Mouse (Mus musculus): ENCODE measurements around the gene Ryr2. TPM values are rescaled to one million over a fixed set of nuclear protein-coding genes. Genes with fewer than 3 reads are reported as not detected.

The Ryr2 gene
- polyA plus RNA-seq, 1 experiment from 2014 or later, result 0.16 TPM

DNA sequence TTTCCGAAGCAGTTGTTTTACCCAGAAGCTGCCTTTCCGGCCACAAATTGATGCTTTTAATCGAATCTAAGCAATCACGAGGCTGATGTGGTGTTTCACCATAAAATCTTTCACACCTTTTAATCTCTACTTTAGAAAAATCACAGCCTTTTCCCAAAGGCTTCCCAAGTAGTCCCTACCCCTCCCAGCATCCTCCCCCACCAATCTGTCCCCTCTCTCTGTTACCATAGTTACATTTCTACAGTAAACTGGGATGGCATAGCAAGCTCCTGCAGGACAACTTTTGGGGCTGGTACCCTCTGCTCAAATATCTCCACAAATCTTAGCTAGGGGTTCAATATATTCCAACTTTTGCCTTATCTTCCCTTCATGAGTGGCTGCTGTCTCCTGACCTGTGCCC, 342.8 kb downstream of the Ryr2 start:
- H3K27me3 ChIP-seq (ENCODE audit: insufficient read depth, low read length), result no peaks in the 10 kb centered on the region
- no peak overlapping the region for H3K4me3 ChIP-seq (ENCODE audit: low read depth, low read length)
- 70% methylated on average over 4 of the region's 4 CpGs for WGBS (ENCODE audit: insufficient replicate concordance)
- ATAC-seq (no peak), DNase-seq (no peak)
- no peak for TF ChIP-seq EP300 (IDR thresholded peaks at IDR 0.05; ENCODE audit: low read depth)
- TF ChIP-seq CTCF (IDR thresholded peaks at IDR 0.05; ENCODE audit: low read depth), result no peak
- H3K4me2 ChIP-seq (ENCODE audit: low read depth, low read length), result no peak overlapping the region
- H3K27ac ChIP-seq (ENCODE audit: low read depth), result no peak overlapping the region
- no peaks in the 10 kb centered on the region for H3K36me3 ChIP-seq (replicated peaks; ENCODE audit: insufficient read depth, low read length)
- H3K9ac ChIP-seq (replicated peaks), result no peak overlapping the region
- no peaks in the 10 kb centered on the region for H3K9me3 ChIP-seq (ENCODE audit: low read length)
- no peaks in the 10 kb centered on the region for H3K4me1 ChIP-seq (ENCODE audit: insufficient read depth)

DNA sequence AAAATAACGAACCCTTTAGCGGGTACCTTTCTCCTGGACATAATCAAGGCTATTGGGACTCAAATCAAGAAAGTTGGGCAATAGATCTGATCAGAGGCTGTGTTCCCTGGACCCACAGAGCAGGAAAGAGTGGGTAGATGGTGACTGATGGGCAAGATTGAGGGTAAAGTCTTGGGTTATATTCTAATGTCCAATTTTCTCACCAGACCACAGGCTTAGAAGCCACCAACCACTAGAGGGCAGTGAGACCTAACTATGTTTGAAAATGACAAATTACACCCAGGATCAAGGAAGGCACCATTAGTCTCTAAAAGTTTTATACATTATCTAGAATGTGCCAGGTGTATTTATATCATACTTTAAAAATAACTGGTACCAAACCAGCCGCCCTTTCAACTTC, 343.6 kb downstream of the Ryr2 start:
- Histone ChIP-seq H3K36me3 (replicated peaks; ENCODE audit: insufficient read depth, low read length) (no peaks in the 10 kb centered on the region), H3K27me3 (ENCODE audit: insufficient read depth, low read length) (no peaks in the 10 kb centered on the region), H3K4me1 (ENCODE audit: insufficient read depth) (no peaks in the 10 kb centered on the region), H3K27ac (ENCODE audit: low read depth) (no peak overlapping the region), H3K9me3 (ENCODE audit: low read length) (no peaks in the 10 kb centered on the region), H3K4me2 (ENCODE audit: low read depth, low read length) (no peak overlapping the region), H3K4me3 (ENCODE audit: low read depth, low read length) (no peak overlapping the region), H3K9ac (replicated peaks) (no peak overlapping the region)
- DNase-seq (no peak), ATAC-seq (no peak)
- TF ChIP-seq CTCF (IDR thresholded peaks at IDR 0.05; ENCODE audit: low read depth) (peak; percentile 69), EP300 (IDR thresholded peaks at IDR 0.05; ENCODE audit: low read depth) (no peak)
- WGBS (ENCODE audit: insufficient replicate concordance), result 74% methylated on average over 3 of the region's 3 CpGs

DNA sequence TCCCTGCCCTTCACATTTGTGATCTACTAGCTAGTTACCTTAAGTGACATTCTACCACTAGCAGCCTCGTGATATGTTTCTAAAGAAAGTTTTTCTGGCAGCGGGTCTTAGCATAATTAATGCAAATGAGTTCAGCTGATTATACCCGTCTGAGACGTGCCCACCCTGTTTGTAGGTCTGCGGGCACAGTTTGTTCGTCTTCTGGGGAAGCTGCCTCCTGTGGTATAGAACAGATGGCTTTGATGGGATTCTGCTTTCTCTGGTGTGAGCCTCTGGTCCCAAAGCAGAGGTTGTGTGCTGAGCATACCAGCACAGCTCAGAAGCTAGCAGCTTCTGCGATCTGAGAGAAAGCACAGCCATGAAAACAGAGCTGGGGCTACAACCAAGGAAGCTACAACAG, 348.9 kb downstream of the Ryr2 start:
- H3K9me3 ChIP-seq (ENCODE audit: low read length), result no peaks in the 10 kb centered on the region
- H3K27ac ChIP-seq (ENCODE audit: low read depth), result no peak overlapping the region
- no peaks in the 10 kb centered on the region for H3K36me3 ChIP-seq (replicated peaks; ENCODE audit: insufficient read depth, low read length)
- ATAC-seq (no peak), DNase-seq (no peak)
- no peaks in the 10 kb centered on the region for H3K27me3 ChIP-seq (ENCODE audit: insufficient read depth, low read length)
- no peaks in the 10 kb centered on the region for H3K4me1 ChIP-seq (ENCODE audit: insufficient read depth)
- H3K9ac ChIP-seq (replicated peaks), result no peak overlapping the region
- no peak overlapping the region for H3K4me3 ChIP-seq (ENCODE audit: low read depth, low read length)
- WGBS (ENCODE audit: insufficient replicate concordance), result 58% methylated on average over 7 of the region's 7 CpGs
- no peak overlapping the region for H3K4me2 ChIP-seq (ENCODE audit: low read depth, low read length)
- TF ChIP-seq CTCF (IDR thresholded peaks at IDR 0.05; ENCODE audit: low read depth) (no peak), EP300 (IDR thresholded peaks at IDR 0.05; ENCODE audit: low read depth) (no peak)

DNA sequence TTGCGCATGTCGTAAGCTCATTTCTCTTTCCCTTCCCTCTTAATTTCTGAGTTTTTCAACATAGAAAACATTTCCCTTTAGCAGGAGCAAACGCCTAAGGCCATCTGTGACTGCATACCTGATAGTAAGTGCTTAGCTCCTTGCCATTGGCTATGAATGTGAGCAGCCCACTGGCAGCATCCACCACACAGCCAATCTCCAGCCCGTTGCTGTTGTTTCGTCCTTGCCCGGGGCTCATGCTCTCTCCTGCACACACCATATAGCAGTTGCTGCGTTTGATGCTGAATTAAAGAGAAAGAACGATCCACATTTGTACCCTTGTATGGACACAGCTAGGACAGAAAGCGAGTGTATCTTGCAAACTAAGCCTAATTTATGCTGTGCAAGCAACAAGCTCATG, 361.3 kb downstream of the Ryr2 start:
- no peaks in the 10 kb centered on the region for H3K36me3 ChIP-seq (replicated peaks; ENCODE audit: insufficient read depth, low read length)

DNA sequence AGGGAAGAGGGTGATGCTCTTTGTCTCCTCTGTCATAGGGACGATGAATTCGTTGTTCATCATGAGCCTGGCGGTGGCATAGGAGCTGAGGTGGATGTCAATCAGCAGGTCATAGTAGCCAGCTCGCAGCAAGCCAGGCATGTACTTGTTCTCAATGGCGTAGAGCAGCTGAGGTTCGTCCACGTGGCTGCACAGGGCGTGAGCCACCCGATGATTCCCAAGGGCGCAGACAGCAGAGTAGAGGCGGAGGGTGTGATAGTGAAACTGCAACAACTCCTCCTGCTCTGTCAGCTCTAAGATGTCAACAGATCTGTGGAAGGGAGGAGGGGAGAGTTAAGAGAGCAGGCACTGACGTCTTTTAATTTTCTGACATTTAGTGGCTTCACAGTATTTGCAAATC, 368.5 kb downstream of the Ryr2 start:
- Histone ChIP-seq H3K4me1 (ENCODE audit: insufficient read depth) (no peaks in the 10 kb centered on the region), H3K4me3 (ENCODE audit: low read depth, low read length) (no peak overlapping the region), H3K4me2 (ENCODE audit: low read depth, low read length) (no peak overlapping the region), H3K27me3 (ENCODE audit: insufficient read depth, low read length) (no peaks in the 10 kb centered on the region), H3K9ac (replicated peaks) (no peak overlapping the region), H3K27ac (ENCODE audit: low read depth) (no peak overlapping the region), H3K36me3 (replicated peaks; ENCODE audit: insufficient read depth, low read length) (no peaks in the 10 kb centered on the region), H3K9me3 (ENCODE audit: low read length) (no peaks in the 10 kb centered on the region)
- ATAC-seq, result no peak
- peak; percentile 15 for DNase-seq
- WGBS (ENCODE audit: insufficient replicate concordance), result 82% methylated on average over 12 of the region's 12 CpGs
- no peak for TF ChIP-seq EP300 (IDR thresholded peaks at IDR 0.05; ENCODE audit: low read depth)
- TF ChIP-seq CTCF (IDR thresholded peaks at IDR 0.05; ENCODE audit: low read depth), result no peak

More for the DNA sequence above, 361.3 kb downstream of the Ryr2 start:
- H3K27me3 ChIP-seq (ENCODE audit: insufficient read depth, low read length), result no peaks in the 10 kb centered on the region
- H3K4me2 ChIP-seq (ENCODE audit: low read depth, low read length), result no peak overlapping the region
- H3K9ac ChIP-seq (replicated peaks), result no peak overlapping the region
- WGBS (ENCODE audit: insufficient replicate concordance), result 80% methylated on average over 9 of the region's 9 CpGs
- no peaks in the 10 kb centered on the region for H3K9me3 ChIP-seq (ENCODE audit: low read length)
- H3K4me3 ChIP-seq (ENCODE audit: low read depth, low read length), result no peak overlapping the region
- DNase-seq, result no peak
- TF ChIP-seq EP300 (IDR thresholded peaks at IDR 0.05; ENCODE audit: low read depth), result no peak
- TF ChIP-seq CTCF (IDR thresholded peaks at IDR 0.05; ENCODE audit: low read depth), result no peak
- ATAC-seq, result no peak
- no peak overlapping the region for H3K27ac ChIP-seq (ENCODE audit: low read depth)
- no peaks in the 10 kb centered on the region for H3K4me1 ChIP-seq (ENCODE audit: insufficient read depth)

DNA sequence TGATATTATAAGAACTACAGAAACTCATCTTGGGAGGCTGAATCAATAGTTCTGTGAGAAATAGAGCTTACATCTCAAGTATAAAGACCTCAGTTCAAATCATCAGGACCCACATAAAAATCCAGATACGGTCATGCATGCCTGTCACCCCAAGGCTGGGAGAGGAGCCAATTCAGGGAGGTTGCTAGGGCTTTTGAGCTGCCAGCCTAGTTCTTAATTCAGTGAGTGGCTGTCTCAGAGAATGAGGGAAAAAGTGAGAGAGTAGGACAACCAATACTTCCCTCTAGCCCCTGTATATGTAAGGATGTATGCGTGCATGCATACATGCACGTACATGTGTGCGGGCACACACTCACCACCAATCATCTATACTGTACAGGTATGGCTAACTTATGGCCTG, 390.5 kb downstream of the Ryr2 start:
- no peak overlapping the region for H3K27ac ChIP-seq (ENCODE audit: low read depth)
- H3K4me3 ChIP-seq (ENCODE audit: low read depth, low read length), result no peak overlapping the region
- H3K4me2 ChIP-seq (ENCODE audit: low read depth, low read length), result no peak overlapping the region
- no peak overlapping the region for H3K9ac ChIP-seq (replicated peaks)
- DNase-seq (no peak), ATAC-seq (no peak)
- TF ChIP-seq EP300 (IDR thresholded peaks at IDR 0.05; ENCODE audit: low read depth) (no peak), CTCF (IDR thresholded peaks at IDR 0.05; ENCODE audit: low read depth) (no peak)
- no peaks in the 10 kb centered on the region for H3K4me1 ChIP-seq (ENCODE audit: insufficient read depth)
- no peaks in the 10 kb centered on the region for H3K9me3 ChIP-seq (ENCODE audit: low read length)
- H3K27me3 ChIP-seq (ENCODE audit: insufficient read depth, low read length), result no peaks in the 10 kb centered on the region
- 94% methylated on average over 4 of the region's 4 CpGs for WGBS (ENCODE audit: insufficient replicate concordance)
- H3K36me3 ChIP-seq (replicated peaks; ENCODE audit: insufficient read depth, low read length), result no peaks in the 10 kb centered on the region
